Mouse (Mus musculus): ENCODE measurements at regions not wholly inside any gene's neighbourhood (a gene's known extent, or its start where the extent isn't known, plus 50 kb on each side); places are given as distances from the start of the nearest gene placed in this dataset.
A peak's percentile ranks its signal among the peaks of the same experiment; 100 is the strongest.

DNA sequence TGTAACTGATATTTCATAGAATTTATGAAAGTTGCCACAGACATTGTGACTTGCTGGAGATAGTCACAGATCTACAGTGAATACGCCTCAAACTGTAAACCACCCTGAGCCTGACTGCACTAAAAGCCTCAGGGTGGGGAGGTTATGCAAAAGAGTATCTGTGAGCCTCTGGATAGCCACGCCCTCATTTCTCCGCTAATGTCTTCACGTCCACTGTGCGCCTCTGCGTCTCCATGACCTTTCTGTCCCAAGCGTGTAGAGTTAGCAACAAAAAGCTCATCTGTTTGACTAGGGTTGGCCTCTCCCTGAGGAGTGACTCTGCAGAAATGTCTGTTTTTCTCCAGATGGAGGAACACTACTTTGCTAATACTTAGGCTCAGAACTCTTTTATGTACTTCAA is 170.8 kb upstream of the Gm49356 start:
- Histone ChIP-seq H3K27ac (ENCODE audit: low read depth, low read length) (no peak overlapping the region), H3K36me3 (ENCODE audit: control insufficient read depth, insufficient read depth, low read length) (no peaks in the 10 kb centered on the region), H3K4me2 (ENCODE audit: low read length) (no peak overlapping the region), H3K4me3 (ENCODE audit: low read depth, low read length) (no peak overlapping the region), H3K27me3 (replicated peaks; ENCODE audit: control insufficient read depth, insufficient read depth, low read length) (no peaks in the 10 kb centered on the region), H3K4me1 (ENCODE audit: control insufficient read depth, insufficient read depth, low read length) (no peaks in the 10 kb centered on the region), H3K9ac (ENCODE audit: low read length) (no peak overlapping the region), H3K9me3 (replicated peaks; ENCODE audit: control insufficient read depth, low read length) (no peaks in the 10 kb centered on the region)
- WGBS, result 90% methylated on average over 7 of the region's 7 CpGs
- no peak for ATAC-seq
- DNase-seq (ENCODE audit: low spot score), result no peak

GRCm38 (mm10) chr15:58719410-58719809 is 169.7 kb upstream of the Gm49356 start:
- Histone ChIP-seq H3K4me2 (ENCODE audit: low read length) (no peak overlapping the region), H3K27ac (ENCODE audit: low read depth, low read length) (no peak overlapping the region), H3K4me1 (ENCODE audit: control insufficient read depth, insufficient read depth, low read length) (no peaks in the 10 kb centered on the region), H3K4me3 (ENCODE audit: low read depth, low read length) (no peak overlapping the region), H3K36me3 (ENCODE audit: control insufficient read depth, insufficient read depth, low read length) (no peaks in the 10 kb centered on the region), H3K27me3 (replicated peaks; ENCODE audit: control insufficient read depth, insufficient read depth, low read length) (no peaks in the 10 kb centered on the region), H3K9me3 (replicated peaks; ENCODE audit: control insufficient read depth, low read length) (no peaks in the 10 kb centered on the region), H3K9ac (ENCODE audit: low read length) (no peak overlapping the region)
- DNase-seq (ENCODE audit: low spot score) (no peak), ATAC-seq (no peak)
- 87% methylated on average over 6 of the region's 6 CpGs for WGBS

DNA sequence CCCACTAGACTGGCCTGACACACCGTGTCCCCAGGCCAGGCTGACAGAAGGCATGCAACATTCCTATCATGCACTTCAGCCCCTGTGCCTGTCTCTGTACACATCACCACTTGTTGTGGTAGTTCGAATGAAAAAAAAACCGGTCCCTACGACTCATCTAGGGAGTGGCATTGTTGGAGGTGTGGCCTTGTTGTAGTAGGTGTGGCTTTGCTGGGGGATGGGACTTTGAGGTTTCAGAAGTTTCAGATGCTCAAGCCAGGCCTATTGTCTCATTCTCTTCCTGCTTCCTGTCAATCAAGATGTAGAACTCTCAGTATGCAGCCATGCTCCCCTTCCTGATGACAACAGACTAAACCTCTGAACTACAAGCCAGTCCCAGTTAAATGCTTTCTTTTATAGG is 162.1 kb upstream of the Gm49356 start:
- DNase-seq (ENCODE audit: low spot score) (no peak), ATAC-seq (no peak)
- 89% methylated on average over 4 of the region's 4 CpGs for WGBS
- H3K9ac ChIP-seq (ENCODE audit: low read length), result no peak overlapping the region
- H3K4me2 ChIP-seq (ENCODE audit: low read length), result no peak overlapping the region
- H3K27ac ChIP-seq (ENCODE audit: low read depth, low read length), result no peak overlapping the region
- no peaks in the 10 kb centered on the region for H3K9me3 ChIP-seq (replicated peaks; ENCODE audit: control insufficient read depth, low read length)
- 0 out of 2 replicates have a peak, but pooled peaks cover 3% of the 10 kb centered on the region for H3K4me1 ChIP-seq (ENCODE audit: control insufficient read depth, insufficient read depth, low read length)
- H3K27me3 ChIP-seq (replicated peaks; ENCODE audit: control insufficient read depth, insufficient read depth, low read length), result no peaks in the 10 kb centered on the region
- no peaks in the 10 kb centered on the region for H3K36me3 ChIP-seq (ENCODE audit: control insufficient read depth, insufficient read depth, low read length)
- no peak overlapping the region for H3K4me3 ChIP-seq (ENCODE audit: low read depth, low read length)

DNA sequence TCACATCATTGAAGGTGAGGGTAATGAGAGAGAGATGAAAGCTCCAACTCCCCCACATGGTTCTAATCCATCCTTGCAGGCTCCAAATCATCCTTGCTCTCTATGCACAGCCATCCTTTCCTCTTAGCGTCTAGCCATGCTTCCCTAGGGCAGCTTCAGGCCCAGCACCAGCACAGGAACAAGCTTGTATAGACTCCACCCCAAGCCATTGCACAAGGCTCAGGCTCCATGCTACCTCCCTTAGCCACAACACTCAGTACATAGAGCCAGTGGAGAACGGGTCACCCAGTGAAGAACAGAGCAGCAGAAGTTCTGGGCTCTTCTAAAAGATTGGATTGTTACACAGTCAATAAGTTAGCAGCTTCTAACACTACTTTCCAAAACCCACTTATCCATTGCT is 160.8 kb upstream of the Gm49356 start:
- Histone ChIP-seq H3K36me3 (ENCODE audit: control insufficient read depth, insufficient read depth, low read length) (no peaks in the 10 kb centered on the region), H3K27me3 (replicated peaks; ENCODE audit: control insufficient read depth, insufficient read depth, low read length) (no peaks in the 10 kb centered on the region), H3K4me2 (ENCODE audit: low read length) (no peak overlapping the region), H3K9ac (ENCODE audit: low read length) (no peak overlapping the region), H3K27ac (ENCODE audit: low read depth, low read length) (no peak overlapping the region), H3K4me3 (ENCODE audit: low read depth, low read length) (no peak overlapping the region), H3K4me1 (ENCODE audit: control insufficient read depth, insufficient read depth, low read length) (0 out of 2 replicates have a peak, but pooled peaks cover 3% of the 10 kb centered on the region), H3K9me3 (replicated peaks; ENCODE audit: control insufficient read depth, low read length) (no peaks in the 10 kb centered on the region)
- 92% methylated on average over 2 of the region's 2 CpGs for WGBS
- no peak for ATAC-seq
- no peak for DNase-seq (ENCODE audit: low spot score)

GRCm38 (mm10) chr15:58730861-58731260 is 158.2 kb upstream of the Gm49356 start:
- H3K27ac ChIP-seq (ENCODE audit: low read depth, low read length), result no peak overlapping the region
- 85% methylated on average over 4 of the region's 4 CpGs for WGBS
- ATAC-seq, result no peak

GRCm38 (mm10) chr15:58731346-58731745 is 157.8 kb upstream of the Gm49356 start:
- ATAC-seq (no peak), DNase-seq (ENCODE audit: low spot score) (no peak)
- Histone ChIP-seq H3K4me1 (ENCODE audit: control insufficient read depth, insufficient read depth, low read length) (0 out of 2 replicates have a peak, but pooled peaks cover 3% of the 10 kb centered on the region), H3K9me3 (replicated peaks; ENCODE audit: control insufficient read depth, low read length) (no peaks in the 10 kb centered on the region), H3K36me3 (ENCODE audit: control insufficient read depth, insufficient read depth, low read length) (no peaks in the 10 kb centered on the region), H3K4me3 (ENCODE audit: low read depth, low read length) (no peak overlapping the region), H3K27ac (ENCODE audit: low read depth, low read length) (no peak overlapping the region), H3K9ac (ENCODE audit: low read length) (no peak overlapping the region), H3K27me3 (replicated peaks; ENCODE audit: control insufficient read depth, insufficient read depth, low read length) (no peaks in the 10 kb centered on the region), H3K4me2 (ENCODE audit: low read length) (no peak overlapping the region)
- 75% methylated on average over 7 of the region's 7 CpGs for WGBS

More at GRCm38 (mm10) chr15:58730861-58731260, 158.2 kb upstream of the Gm49356 start:
- Histone ChIP-seq H3K9me3 (replicated peaks; ENCODE audit: control insufficient read depth, low read length) (no peaks in the 10 kb centered on the region), H3K36me3 (ENCODE audit: control insufficient read depth, insufficient read depth, low read length) (no peaks in the 10 kb centered on the region), H3K4me3 (ENCODE audit: low read depth, low read length) (no peak overlapping the region), H3K4me1 (ENCODE audit: control insufficient read depth, insufficient read depth, low read length) (0 out of 2 replicates have a peak, but pooled peaks cover 3% of the 10 kb centered on the region), H3K27me3 (replicated peaks; ENCODE audit: control insufficient read depth, insufficient read depth, low read length) (no peaks in the 10 kb centered on the region), H3K9ac (ENCODE audit: low read length) (no peak overlapping the region), H3K4me2 (ENCODE audit: low read length) (no peak overlapping the region)
- no peak for DNase-seq (ENCODE audit: low spot score)

DNA sequence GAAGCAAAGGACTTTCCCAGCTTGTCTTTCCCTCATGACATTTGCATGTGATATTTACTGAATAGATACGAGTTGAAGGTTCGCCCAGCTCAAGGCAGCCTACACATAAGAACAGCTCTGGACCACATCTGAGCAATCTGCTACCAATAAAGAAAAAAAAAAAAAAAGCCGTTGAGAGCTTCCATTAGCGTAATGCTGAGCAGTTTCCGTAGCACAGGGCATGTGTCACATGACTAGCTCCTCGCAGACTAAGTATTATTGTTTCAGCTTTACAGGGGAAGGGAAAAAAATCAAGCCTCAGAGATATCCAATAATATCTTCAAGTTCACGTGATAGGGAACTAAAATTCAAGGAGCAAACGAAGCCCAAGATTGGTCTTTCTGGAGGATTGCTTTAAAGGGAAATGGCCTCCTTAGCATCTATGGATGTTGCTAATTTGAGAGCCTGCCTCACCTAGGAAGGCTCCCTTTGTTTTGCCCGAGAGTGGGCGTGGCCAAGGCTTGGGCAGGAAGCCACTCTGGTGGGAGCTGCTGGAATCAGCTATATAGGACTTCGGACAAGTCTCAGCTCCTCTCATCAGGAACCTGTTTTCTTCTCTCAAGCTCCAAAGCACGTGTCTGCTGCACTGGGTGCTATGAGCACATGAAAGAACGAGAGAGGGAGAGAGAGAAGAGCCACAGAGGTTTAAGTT is 157.0 kb upstream of the Gm49356 start:
- Histone ChIP-seq H3K4me1 (ENCODE audit: control insufficient read depth, insufficient read depth, low read length) (0 out of 2 replicates have a peak, but pooled peaks cover 3% of the 10 kb centered on the region), H3K27ac (ENCODE audit: low read depth, low read length) (no peak overlapping the region), H3K4me3 (ENCODE audit: low read depth, low read length) (no peak overlapping the region), H3K27me3 (replicated peaks; ENCODE audit: control insufficient read depth, insufficient read depth, low read length) (no peaks in the 10 kb centered on the region), H3K9me3 (replicated peaks; ENCODE audit: control insufficient read depth, low read length) (no peaks in the 10 kb centered on the region), H3K36me3 (ENCODE audit: control insufficient read depth, insufficient read depth, low read length) (no peaks in the 10 kb centered on the region), H3K4me2 (ENCODE audit: low read length) (no peak overlapping the region), H3K9ac (ENCODE audit: low read length) (no peak overlapping the region)
- peak; percentile 39 for DNase-seq (ENCODE audit: low spot score)
- peak; percentile 70 for ATAC-seq
- 53% methylated on average over 13 of the region's 13 CpGs for WGBS

All from forebrain, embryonic 14.5 days (tissue).